Mouse (Mus musculus) neural tube, embryonic 15.5 days (tissue): Measurements from ENCODE around the gene Wbp2. TPM values are rescaled to one million over a fixed set of nuclear protein-coding genes. Genes with fewer than 3 reads are reported as not detected.
A peak's percentile ranks its signal among the peaks of the same experiment; 100 is the strongest.

ENCODE experiments used
- ATAC-seq: fragments of 200-750 bp; cut with Nextera tagmentation; 2 replicates; pipeline ENCODE4 v1.8.0; 2017; ENCODE audit warnings: mild to moderate bottlenecking, moderate TSS enrichment, moderate library complexity; ENCODE audit not compliant: low FRiP score
- H3K27ac ChIP-seq: fragments of 300-500 bp; sonication (generic); replicated peaks from 2 replicates; pipeline ENCODE4 v1.5.1; 2015; ENCODE audit warnings: mild to moderate bottlenecking, inconsistent platforms
- H3K27me3 ChIP-seq: fragments of 300-500 bp; sonication (generic); replicated peaks from 2 replicates; pipeline ENCODE4 v1.6.1; 2015; ENCODE audit warnings: inconsistent platforms
- H3K36me3 ChIP-seq: fragments of 300-500 bp; sonication (generic); 2 replicates; pipeline ENCODE4 v1.6.1; 2015; ENCODE audit warnings: inconsistent platforms
- H3K4me1 ChIP-seq: fragments of 300-500 bp; sonication (generic); 2 replicates; pipeline ENCODE4 v1.6.1; 2015; ENCODE audit warnings: inconsistent platforms
- H3K4me2 ChIP-seq: fragments of 300-500 bp; sonication (generic); 2 replicates; pipeline ENCODE4 v1.6.1; 2015; ENCODE audit warnings: inconsistent platforms, mild to moderate bottlenecking, moderate library complexity
- H3K4me3 ChIP-seq: fragments of 300-500 bp; sonication (generic); replicated peaks from 2 replicates; pipeline ENCODE4 v1.5.1; 2015; ENCODE audit warnings: mild to moderate bottlenecking, inconsistent platforms
- H3K9ac ChIP-seq: fragments of 300-500 bp; sonication (generic); replicated peaks from 2 replicates; pipeline ENCODE4 v1.6.1; 2015; ENCODE audit warnings: mild to moderate bottlenecking, inconsistent platforms
- H3K9me3 ChIP-seq: fragments of 300-500 bp; sonication (generic); replicated peaks from 2 replicates; pipeline ENCODE4 v1.6.1; 2016; ENCODE audit warnings: inconsistent platforms
- WGBS: fragments of 180-500 bp; shearing (Covaris S2); methylation state at CpG from one replicate; pipeline ENCODE4 v1.1.7; 2015; ENCODE audit warnings: mixed read lengths; 5-methylcytosine and 5-hydroxymethylcytosine counted together
- polyA plus RNA-seq: library from polyadenylated mRNA; unstranded; fragments of >200 nt; fragmentation: Nextera tagmentation; extraction: Ambion mirVana; gene quantifications from 2 replicates; pipeline ENCODE4 v1.2.1, GENCODE M21; 2015

Wbp2 gene
- polyA plus RNA-seq: 162 and 167 TPM in 2 replicates

DNA sequence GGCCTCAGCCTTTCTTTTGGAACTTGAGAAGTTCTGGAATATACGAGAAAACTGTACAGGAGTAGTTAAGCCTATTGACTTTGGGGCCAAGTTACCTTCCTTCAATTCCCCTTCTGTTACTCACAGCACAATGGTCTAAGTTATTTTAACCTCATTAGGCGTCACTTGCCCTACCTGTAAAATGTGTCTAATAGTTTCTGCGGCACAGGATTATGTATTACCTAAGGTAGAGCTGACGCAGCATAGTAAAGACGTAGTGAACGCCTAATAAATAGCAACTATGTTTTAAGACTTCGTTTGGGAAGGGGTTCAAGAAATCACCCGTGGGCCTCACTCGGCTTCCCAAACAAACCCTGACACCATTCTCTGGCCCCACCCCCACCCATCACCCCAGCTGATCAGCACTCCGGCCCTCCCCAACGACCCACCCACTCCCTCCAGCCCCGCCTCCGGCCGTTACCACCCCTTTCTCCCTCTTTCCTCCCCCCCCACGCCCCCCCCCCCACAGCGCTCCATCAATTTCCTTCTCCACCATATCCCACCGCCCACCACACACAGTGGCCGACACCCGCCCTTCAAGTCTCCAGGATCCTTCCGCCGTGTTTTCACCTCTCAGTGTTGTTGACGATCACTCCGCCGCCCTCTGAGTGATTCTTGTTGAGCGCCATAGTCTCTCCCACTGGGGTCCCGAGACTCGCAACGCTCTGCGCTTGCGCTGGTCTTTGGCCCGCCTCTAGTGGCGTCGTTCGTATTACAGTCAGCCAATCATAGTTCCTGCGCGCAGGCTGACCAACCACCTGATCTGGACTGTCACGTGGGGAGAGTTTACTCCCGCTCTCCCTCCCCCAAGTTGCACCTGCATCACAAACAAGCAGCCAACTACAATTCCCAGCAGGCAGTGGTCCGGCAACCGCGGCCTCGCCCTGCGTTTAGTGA, at the start of gene Wbp2:
Gene Wbp2 (minus strand): TSS at position 738 of the 936 bp plus-strand sequence.
- Histone ChIP-seq H3K4me1 (peaks cover 22% of the 10 kb centered on the region), H3K27me3 (no peaks in the 10 kb centered on the region), H3K36me3 (peaks cover 21% of the 10 kb centered on the region), H3K4me2 (peak within 1 kb of the TSS; percentile 66), H3K9ac (peak within 1 kb of the TSS; percentile 52), H3K4me3 (peak within 1 kb of the TSS; percentile 55), H3K9me3 (no peaks in the 10 kb centered on the region), H3K27ac (peak within 1 kb of the TSS; percentile 85)
- WGBS: 4% methylated on average over 37 of the region's 43 CpGs
- peak; percentile 98 for ATAC-seq

DNA sequence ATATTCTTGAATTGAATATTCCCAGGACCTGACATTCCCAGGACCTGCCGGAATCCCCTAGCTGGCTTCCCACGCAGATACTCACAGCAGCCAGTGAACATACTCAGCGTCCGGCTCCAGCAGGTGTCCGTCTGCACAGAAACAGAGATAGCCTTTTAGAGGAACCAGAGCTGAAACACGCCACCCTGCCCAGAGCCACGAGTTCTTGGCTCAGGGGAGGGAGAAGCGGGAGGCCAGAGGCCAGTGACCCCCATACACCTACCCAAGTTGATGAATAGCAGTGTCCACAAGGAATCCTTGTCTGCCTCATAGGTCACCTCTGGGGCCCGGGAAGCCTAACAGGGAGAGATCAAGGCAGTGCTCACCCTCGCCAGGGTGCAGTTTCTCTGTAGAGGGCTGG, 47.4 kb upstream of the Wbp2 start:
- Histone ChIP-seq H3K9me3 (no peaks in the 10 kb centered on the region), H3K4me1 (peaks cover 51% of the 10 kb centered on the region), H3K27me3 (0 out of 2 replicates have a peak, but pooled peaks cover 2% of the 10 kb centered on the region), H3K4me2 (no peak overlapping the region), H3K27ac (no peak overlapping the region), H3K4me3 (no peak overlapping the region), H3K36me3 (peaks cover 33% of the 10 kb centered on the region), H3K9ac (no peak overlapping the region)
- no peak for ATAC-seq
- WGBS: 92% methylated on average over 10 of the region's 10 CpGs

DNA sequence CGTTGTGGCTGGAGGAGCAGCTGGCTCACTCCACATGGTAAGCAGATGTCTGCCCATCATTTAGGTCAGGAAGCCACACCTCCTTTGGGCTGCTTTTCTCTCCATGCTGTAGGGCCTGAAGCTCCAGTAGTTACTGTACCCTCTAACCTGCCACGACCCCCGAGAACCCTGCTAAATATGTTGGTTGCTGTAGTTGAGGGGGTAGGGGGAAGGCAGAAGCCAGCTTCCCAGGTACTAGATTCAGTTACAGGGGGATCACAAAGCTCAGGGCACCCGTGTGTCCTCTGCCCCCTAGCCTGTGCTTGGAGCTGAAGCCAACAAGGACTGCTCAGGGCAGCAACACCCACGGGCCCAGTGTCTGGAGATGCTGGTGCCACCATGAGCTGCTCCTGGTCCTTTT, 46.7 kb upstream of the Wbp2 start:
- WGBS: 79% methylated on average over 5 of the region's 5 CpGs
- 0 out of 2 replicates have a peak, but pooled peaks cover 2% of the 10 kb centered on the region for H3K27me3 ChIP-seq
- H3K4me2 ChIP-seq: no peak overlapping the region
- H3K4me3 ChIP-seq: no peak overlapping the region
- H3K9me3 ChIP-seq: no peaks in the 10 kb centered on the region
- peaks cover 50% of the 10 kb centered on the region for H3K4me1 ChIP-seq
- H3K27ac ChIP-seq: no peak overlapping the region
- H3K9ac ChIP-seq: no peak overlapping the region
- H3K36me3 ChIP-seq: peaks cover 33% of the 10 kb centered on the region
- no peak for ATAC-seq

DNA sequence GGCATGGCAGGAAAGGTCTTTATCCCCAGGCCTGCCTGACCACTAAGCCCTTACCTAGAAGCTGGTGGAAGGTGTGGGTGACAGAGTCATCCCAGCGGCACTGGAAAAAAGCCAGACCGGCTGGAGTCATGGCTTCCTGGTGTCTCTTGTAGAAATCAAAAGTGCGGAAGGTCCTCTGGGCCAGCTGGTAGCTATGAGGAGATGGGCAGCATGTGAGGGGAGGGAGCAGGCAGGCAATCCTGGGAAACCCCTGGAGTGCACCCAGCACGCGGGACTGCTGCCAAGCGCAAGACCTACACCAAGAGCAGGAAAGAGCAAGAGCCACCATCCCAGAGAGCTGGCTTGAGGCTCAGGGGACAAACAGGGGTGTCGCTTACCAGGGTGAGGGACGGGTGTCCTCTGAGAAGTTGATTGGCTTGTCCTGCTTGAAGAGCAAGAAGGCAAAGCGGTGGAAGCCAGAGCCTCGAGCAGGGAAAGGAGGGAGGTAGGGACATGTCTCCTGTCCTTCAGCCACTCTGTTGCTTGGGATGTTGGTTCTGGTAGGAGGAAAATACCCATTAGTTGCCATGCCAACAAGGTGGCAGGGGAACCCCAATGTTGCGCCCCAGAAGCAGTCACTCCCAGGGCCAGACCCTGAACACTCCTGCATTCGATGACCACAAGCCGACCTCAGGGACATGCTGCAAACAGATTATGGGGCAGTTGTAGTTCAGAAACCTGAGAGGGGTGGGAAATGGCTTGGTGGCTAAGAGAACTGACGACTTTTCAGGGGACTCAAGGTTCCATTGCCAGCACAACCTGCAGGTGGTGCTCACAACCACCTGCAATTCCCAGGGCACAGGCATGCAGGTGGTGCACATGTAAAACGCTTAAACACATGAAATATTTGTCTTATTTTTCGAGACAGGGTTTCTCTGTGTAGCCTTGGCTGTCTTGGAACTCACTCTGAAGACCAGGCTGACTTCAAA, 45.9 kb upstream of the Wbp2 start:
- Histone ChIP-seq H3K4me3 (no peak overlapping the region), H3K9me3 (no peaks in the 10 kb centered on the region), H3K9ac (no peak overlapping the region), H3K27me3 (0 out of 2 replicates have a peak, but pooled peaks cover 2% of the 10 kb centered on the region), H3K27ac (no peak overlapping the region), H3K36me3 (peaks cover 33% of the 10 kb centered on the region), H3K4me1 (peaks cover 50% of the 10 kb centered on the region), H3K4me2 (no peak overlapping the region)
- 88% methylated on average over 16 of the region's 16 CpGs for WGBS
- no peak for ATAC-seq

DNA sequence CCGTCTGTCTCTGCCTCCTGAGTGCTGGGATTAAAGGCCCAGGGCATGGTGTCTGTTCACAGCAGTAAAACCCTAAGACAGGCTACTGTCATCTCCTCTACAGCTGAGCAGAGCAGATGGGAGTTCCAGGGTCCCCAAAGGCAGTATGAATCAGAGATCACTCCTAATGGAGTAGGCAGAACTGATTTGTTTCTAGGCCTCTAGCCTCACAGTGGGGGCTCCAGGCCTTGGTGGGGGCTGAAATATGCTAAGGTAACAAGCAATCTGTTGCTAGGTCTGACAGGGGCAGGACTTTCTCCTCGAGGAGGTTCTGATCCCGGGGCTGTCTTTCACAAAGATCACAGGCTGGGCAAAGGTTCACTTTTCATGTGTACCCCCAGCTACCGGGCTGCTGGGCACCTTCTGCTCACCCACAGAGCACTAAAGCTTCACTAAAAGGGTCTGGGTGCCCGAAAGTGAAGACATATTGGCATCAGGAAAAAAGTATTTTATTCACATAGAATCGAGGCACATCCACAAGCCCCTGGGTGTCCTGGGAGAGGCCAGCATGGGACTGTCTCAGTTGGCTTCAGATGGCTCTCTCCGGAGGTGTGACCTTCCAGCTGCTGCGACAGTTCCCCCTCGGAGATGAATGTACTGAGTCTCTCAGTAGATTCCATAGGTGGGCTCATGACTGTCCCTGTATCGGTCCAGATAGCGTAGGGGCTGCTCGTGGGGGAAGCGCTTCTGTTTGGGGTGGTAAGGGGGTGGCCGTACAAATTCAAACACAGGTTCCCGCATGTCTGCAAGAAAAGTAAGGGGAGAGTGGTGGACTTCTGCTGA, 44.8 kb upstream of the Wbp2 start:
- 83% methylated on average over 15 of the region's 15 CpGs for WGBS
- Histone ChIP-seq H3K4me2 (peak overlapping the region; percentile 77), H3K4me3 (peak overlapping the region; percentile 61; the same call in 1 of the 2 replicates), H3K27ac (peak overlapping the region; percentile 92), H3K4me1 (peaks cover 47% of the 10 kb centered on the region), H3K9me3 (no peaks in the 10 kb centered on the region), H3K36me3 (peaks cover 32% of the 10 kb centered on the region), H3K27me3 (0 out of 2 replicates have a peak, but pooled peaks cover 2% of the 10 kb centered on the region), H3K9ac (peak overlapping the region; percentile 71; the same call in 1 of the 2 replicates)
- no peak for ATAC-seq

DNA sequence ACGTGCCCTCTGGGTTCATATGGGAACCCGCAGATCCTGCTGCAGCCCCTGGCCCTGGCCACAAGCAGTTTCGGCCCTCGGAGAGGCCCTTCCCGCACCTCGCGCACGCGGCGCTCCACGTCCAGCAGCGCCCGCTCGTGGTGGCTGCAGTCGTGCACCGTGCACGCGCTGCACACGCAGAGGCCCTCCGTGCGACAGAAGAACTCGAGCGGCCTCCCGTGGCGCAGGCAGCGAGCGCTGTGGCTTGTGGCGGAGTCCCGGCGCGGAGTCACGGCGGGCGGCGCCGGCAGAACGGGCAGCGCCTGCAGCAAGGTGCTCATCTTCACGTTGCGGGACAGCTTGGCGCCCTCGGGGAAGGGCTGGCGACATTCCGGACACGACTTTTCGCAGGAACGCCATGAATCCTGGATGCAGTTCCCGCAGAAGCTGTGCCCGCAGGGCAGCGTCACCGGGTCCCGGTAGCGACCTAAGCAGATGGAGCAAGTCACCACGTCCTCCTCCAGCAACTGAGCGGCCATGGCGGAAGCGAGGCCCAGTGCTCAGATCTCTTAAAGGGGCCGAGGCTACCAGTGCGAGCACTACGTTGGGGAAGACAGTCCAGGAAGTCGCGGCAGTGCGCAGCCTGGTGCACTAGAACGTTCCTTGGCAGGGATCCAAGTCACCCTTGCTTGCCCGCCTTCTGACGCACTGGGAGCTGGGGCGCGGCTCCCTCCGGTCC, 43.9 kb upstream of the Wbp2 start, which contains the start of gene Trim65:
Gene Trim65 (minus strand): TSS at position 641 of the 718 bp plus-strand sequence.
- H3K27me3 ChIP-seq: 0 out of 2 replicates have a peak, but pooled peaks cover 2% of the 10 kb centered on the region
- under 1% methylated on average over 67 of the region's 69 CpGs for whole genome bisulfite sequencing
- ATAC-seq: peak; percentile 91

DNA sequence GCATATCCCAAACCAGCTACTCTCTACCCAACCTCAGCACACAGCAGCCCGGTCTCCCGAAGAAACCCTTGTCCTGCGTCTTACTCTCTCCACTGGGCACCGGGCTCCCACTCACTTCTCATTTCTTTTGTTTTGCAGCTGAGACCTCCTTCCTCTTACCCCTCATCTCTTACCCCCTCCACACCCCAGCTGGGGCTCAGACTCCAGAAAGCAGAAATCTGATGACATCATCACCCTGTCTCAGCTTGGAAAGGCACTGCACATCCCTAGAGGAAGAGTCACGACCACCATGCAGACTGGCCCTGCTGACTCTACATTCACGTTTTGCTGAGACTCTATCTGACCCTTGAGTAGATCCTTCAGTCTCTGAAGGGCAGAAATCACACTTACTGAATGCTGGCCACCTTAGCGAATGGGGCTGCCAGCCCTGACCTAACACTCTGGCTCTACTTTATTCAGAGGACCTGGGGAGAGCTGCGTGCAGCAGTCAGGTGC, 43.2 kb upstream of the Wbp2 start:
- Histone ChIP-seq H3K4me1 (peaks cover 45% of the 10 kb centered on the region), H3K27me3 (0 out of 2 replicates have a peak, but pooled peaks cover 2% of the 10 kb centered on the region), H3K9ac (peak overlapping the region; percentile 71), H3K36me3 (peaks cover 39% of the 10 kb centered on the region), H3K4me2 (peak overlapping the region; percentile 77), H3K4me3 (peak overlapping the region; percentile 61), H3K9me3 (no peaks in the 10 kb centered on the region), H3K27ac (peak overlapping the region; percentile 92)
- ATAC-seq: peak; percentile 22
- 32% methylated on average over 8 of the region's 8 CpGs for WGBS

More for the DNA sequence above, 43.9 kb upstream of the Wbp2 start, which contains the start of gene Trim65:
- H3K4me2 ChIP-seq: peak within 1 kb of the TSS; percentile 77
- H3K36me3 ChIP-seq: peaks cover 37% of the 10 kb centered on the region
- H3K9me3 ChIP-seq: no peaks in the 10 kb centered on the region
- H3K9ac ChIP-seq: peak within 1 kb of the TSS; percentile 71
- H3K27ac ChIP-seq: peak within 1 kb of the TSS; percentile 92
- peak within 1 kb of the TSS; percentile 61 for H3K4me3 ChIP-seq
- H3K4me1 ChIP-seq: peaks cover 45% of the 10 kb centered on the region

DNA sequence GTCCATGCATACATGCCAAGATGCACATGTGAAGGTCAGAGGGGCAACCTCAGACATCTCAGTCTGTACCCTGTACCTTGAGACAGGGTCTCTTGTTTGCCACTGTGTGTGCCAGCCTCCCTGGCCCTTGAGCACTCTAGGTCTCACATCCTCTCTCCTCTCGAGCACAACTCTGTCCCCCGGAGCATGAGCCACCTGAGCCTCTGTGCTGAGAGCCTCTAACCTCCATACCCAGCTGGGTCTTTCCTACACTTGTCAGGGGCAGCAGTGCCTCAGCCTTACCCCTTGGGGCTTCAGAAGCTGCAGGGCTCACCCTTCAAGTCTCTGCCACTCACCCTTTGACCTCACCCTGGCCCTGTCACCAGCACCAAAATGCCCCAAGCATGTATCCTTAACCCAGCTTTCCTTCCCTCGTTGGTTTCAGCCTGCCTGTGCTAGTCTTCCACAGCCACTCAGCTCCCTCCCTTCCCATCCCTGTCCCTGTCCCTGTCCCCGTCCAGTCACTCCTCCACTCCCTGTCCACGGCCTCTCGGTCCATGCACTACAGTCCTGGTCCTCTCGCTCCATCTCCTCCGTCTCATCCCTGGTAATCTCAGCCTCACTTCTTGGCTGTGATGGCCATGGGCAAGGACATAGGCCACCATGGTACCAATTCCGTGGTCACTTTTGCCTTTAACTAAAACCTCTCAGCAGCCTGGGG, 42.4 kb upstream of the Wbp2 start:
- Histone ChIP-seq H3K27me3 (0 out of 2 replicates have a peak, but pooled peaks cover 2% of the 10 kb centered on the region), H3K4me2 (peak overlapping the region; percentile 77), H3K4me3 (no peak overlapping the region), H3K36me3 (peaks cover 31% of the 10 kb centered on the region), H3K9ac (0 out of 2 replicates have a peak overlapping the region, but pooled peaks have one; percentile 71), H3K27ac (no peak overlapping the region), H3K9me3 (no peaks in the 10 kb centered on the region), H3K4me1 (peaks cover 45% of the 10 kb centered on the region)
- WGBS: 80% methylated on average over 9 of the region's 9 CpGs
- ATAC-seq: no peak

DNA sequence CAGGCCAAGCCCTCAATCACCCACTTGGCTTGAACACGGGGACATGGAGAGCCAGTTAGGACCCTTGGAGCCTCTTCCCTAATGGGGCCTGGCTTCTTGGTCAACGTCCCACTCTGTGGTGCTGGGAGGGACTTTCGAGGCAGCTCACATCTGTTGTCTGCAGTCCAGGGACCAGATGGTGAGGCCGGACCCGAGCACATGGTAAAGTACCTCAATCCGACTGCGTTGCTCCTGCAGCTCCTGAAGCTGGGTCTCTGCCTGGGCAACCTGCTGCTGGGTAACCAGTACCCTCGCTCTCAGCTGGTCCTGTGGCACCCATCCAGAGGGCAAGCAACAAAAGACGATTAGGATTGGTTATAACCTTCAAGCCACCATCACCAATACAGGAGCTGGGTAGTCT, 41.2 kb upstream of the Wbp2 start:
- peaks cover 44% of the 10 kb centered on the region for H3K4me1 ChIP-seq
- 55% methylated on average over 9 of the region's 9 CpGs for WGBS
- H3K9me3 ChIP-seq: no peaks in the 10 kb centered on the region
- no peak overlapping the region for H3K4me2 ChIP-seq
- H3K9ac ChIP-seq: 0 out of 2 replicates have a peak overlapping the region, but pooled peaks have one; percentile 14
- no peak for ATAC-seq
- peaks cover 24% of the 10 kb centered on the region for H3K36me3 ChIP-seq
- 0 out of 2 replicates have a peak, but pooled peaks cover 2% of the 10 kb centered on the region for H3K27me3 ChIP-seq
- H3K27ac ChIP-seq: no peak overlapping the region
- H3K4me3 ChIP-seq: no peak overlapping the region
